Mouse (Mus musculus): ENCODE measurements around the gene Cma1.
"Not testable (repeated sequence)": the region's sequence is repeated elsewhere in the genome, so short reads cannot be mapped to it uniquely, and the experiment has no call there.

Gene Cma1

GRCm38 (mm10) chr14:55944575-55944974 lies at the start of gene Cma1:
Cma1 (minus strand) TSS chr14:55944675.
- no peak for DNase-seq (ENCODE audit: extremely low read depth, low read depth)

- not testable (repeated sequence) for DNase-seq (ENCODE audit: extremely low read depth, low read depth)
These were observed 43.0 kb upstream of the Cma1 start for GRCm38 (mm10) chr14:55987464-55987863.

- not testable (repeated sequence) for DNase-seq (ENCODE audit: extremely low read depth, low read depth)
These were observed 19.4 kb upstream of the Cma1 start for GRCm38 (mm10) chr14:55963900-55964299.

- DNase-seq (ENCODE audit: extremely low read depth, low read depth): no peak
These were observed 18.8 kb upstream of the Cma1 start for GRCm38 (mm10) chr14:55963263-55963662.

GRCm38 (mm10) chr14:55950346-55951030 lies 6.0 kb upstream of the Cma1 start, which contains the start of gene Cma2:
Cma2 (plus strand) TSS chr14:55950980.
- no peak for DNase-seq (ENCODE audit: extremely low read depth, low read depth)

- no peak for DNase-seq (ENCODE audit: extremely low read depth, low read depth)
These were observed 1.9 kb upstream of the Cma1 start for GRCm38 (mm10) chr14:55946269-55946969.

- no peak for DNase-seq (ENCODE audit: extremely low read depth, low read depth)
These were observed 874 bp downstream of the Cma1 start for GRCm38 (mm10) chr14:55943601-55944000.

GRCm38 (mm10) chr14:55940070-55940800 lies 4.2 kb downstream of the Cma1 start:
- DNase-seq (ENCODE audit: extremely low read depth, low read depth): no peak

- no peak for DNase-seq (ENCODE audit: extremely low read depth, low read depth)
These were observed 10.9 kb downstream of the Cma1 start for GRCm38 (mm10) chr14:55933586-55933985.

- DNase-seq (ENCODE audit: extremely low read depth, low read depth): no peak
These were observed 15.0 kb downstream of the Cma1 start for GRCm38 (mm10) chr14:55929263-55929997.

- DNase-seq (ENCODE audit: extremely low read depth, low read depth): no peak
These were observed 17.6 kb downstream of the Cma1 start for GRCm38 (mm10) chr14:55926847-55927246.

GRCm38 (mm10) chr14:55922475-55923232 lies 21.8 kb downstream of the Cma1 start:
- peak; percentile 72 for DNase-seq (ENCODE audit: extremely low read depth, low read depth)

GRCm38 (mm10) chr14:55918240-55919082 lies 26.0 kb downstream of the Cma1 start:
- peak; percentile 83 for DNase-seq (ENCODE audit: extremely low read depth, low read depth)

GRCm38 (mm10) chr14:55913406-55913805 lies 31.1 kb downstream of the Cma1 start:
- no peak for DNase-seq (ENCODE audit: extremely low read depth, low read depth)

GRCm38 (mm10) chr14:55905518-55905917 lies 39.0 kb downstream of the Cma1 start:
- no peak for DNase-seq (ENCODE audit: extremely low read depth, low read depth)

- no peak for DNase-seq (ENCODE audit: extremely low read depth, low read depth)
These were observed 44.1 kb downstream of the Cma1 start for GRCm38 (mm10) chr14:55900414-55900755.

- no peak for DNase-seq (ENCODE audit: extremely low read depth, low read depth)
These were observed 44.6 kb downstream of the Cma1 start, which contains the start of gene Sdr39u1 for GRCm38 (mm10) chr14:55899701-55900413. Sdr39u1 (minus strand) TSS chr14:55900293.

GRCm38 (mm10) chr14:55898947-55899346 lies 45.5 kb downstream of the Cma1 start:
- no peak for DNase-seq (ENCODE audit: extremely low read depth, low read depth)

GRCm38 (mm10) chr14:55897671-55898070 lies 46.8 kb downstream of the Cma1 start:
- no peak for DNase-seq (ENCODE audit: extremely low read depth, low read depth)

Data from MEL-GATA-1-ER (cell line).